Mouse (Mus musculus) C2C12 (cell line): ENCODE measurements around the gene Rad51b.

Experiments used
- CTCF ChIP-seq: IDR thresholded peaks from one replicate; pipeline ENCODE4 v1.5.1; 2011; ENCODE audit not compliant: control insufficient read depth, insufficient read depth, insufficient read length
- MAX ChIP-seq: IDR thresholded peaks from one replicate; pipeline ENCODE4 v1.6.1; 2011; ENCODE audit warnings: mild to moderate bottlenecking, control low read depth
- MYOD1 ChIP-seq: IDR thresholded peaks from one replicate; pipeline ENCODE4 v1.6.1; 2011; ENCODE audit warnings: low read depth; ENCODE audit not compliant: control insufficient read depth, insufficient read length
- MYOG ChIP-seq: IDR thresholded peaks from one replicate; pipeline ENCODE4 v1.6.1; 2011; ENCODE audit not compliant: control insufficient read depth, insufficient read length; ENCODE audit errors: extremely low read depth

GRCm38 (mm10) chr12:79326745-79327144, 29.7 kb downstream of the Rad51b start:
- TF ChIP-seq CTCF (no peak), MYOG (no peak), MAX (no peak), MYOD1 (no peak)
